Mouse (Mus musculus) MEL (cell line): ENCODE data around the gene Camta1. TPM values are rescaled to one million over a fixed set of nuclear protein-coding genes. Genes with fewer than 3 reads are reported as not detected.

ENCODE experiments used
- DNase-seq: peaks from one replicate; pipeline ENCODE4 v3.0.0; 2011; ENCODE audit warnings: low read depth, low spot score
- H3K27ac ChIP-seq: 2 replicates; pipeline ENCODE4 v1.5.1; 2012; ENCODE audit warnings: low read depth, mild to moderate bottlenecking, control low read depth, low read length, moderate library complexity; ENCODE audit not compliant: control insufficient read depth
- H3K27me3 ChIP-seq, 2 experiments: fragments of 150-350 bp in 1 of 2; sonication (generic) in 1 of 2; 2 replicates each; pipeline ENCODE4 v1.6.1; 2012; ENCODE audit warnings: low read length in 2 of 2, mild to moderate bottlenecking in 2 of 2, improper control_type of control experiment in 1 of 2, moderate library complexity in 1 of 2; ENCODE audit not compliant: insufficient read depth in 2 of 2, control insufficient read depth in 1 of 2
- H3K36me3 ChIP-seq, 2 experiments: 2 replicates each; pipeline ENCODE4 v1.6.1; 2012 to 2014; ENCODE audit warnings: low read length in 2 of 2, improper control_type of control experiment in 1 of 2, inconsistent platforms in 1 of 2, mild to moderate bottlenecking in 1 of 2; ENCODE audit not compliant: insufficient read depth in 2 of 2, control insufficient read depth in 1 of 2
- H3K4me1 ChIP-seq, 2 experiments: fragments of 150-350 bp in 1 of 2; sonication (generic) in 1 of 2; 2 replicates each; pipeline ENCODE4 v1.6.1; 2012; ENCODE audit warnings: low read length in 2 of 2, improper control_type of control experiment in 1 of 2, mild to moderate bottlenecking in 1 of 2; ENCODE audit not compliant: insufficient read depth in 2 of 2, control insufficient read depth in 1 of 2
- H3K4me3 ChIP-seq, 2 experiments: fragments of 150-350 bp in 1 of 2; sonication (generic) in 1 of 2; 2 replicates each; pipeline ENCODE4 v1.5.1; 2012; ENCODE audit warnings: low read depth in 2 of 2, low read length in 2 of 2, mild to moderate bottlenecking in 2 of 2, moderate library complexity in 2 of 2, control low read depth in 1 of 2, improper control_type of control experiment in 1 of 2; ENCODE audit not compliant: control insufficient read depth in 1 of 2, insufficient read depth in 1 of 2
- H3K79me2 ChIP-seq: 2 replicates; pipeline ENCODE4 v1.6.1; 2012; ENCODE audit warnings: mild to moderate bottlenecking, low read length, moderate library complexity; ENCODE audit not compliant: control insufficient read depth, poor library complexity, insufficient read depth
- H3K9ac ChIP-seq: 2 replicates; pipeline ENCODE4 v1.6.1; 2012; ENCODE audit warnings: low read depth, mild to moderate bottlenecking, control low read depth, low read length, moderate library complexity; ENCODE audit not compliant: control insufficient read depth, poor library complexity, severe bottlenecking
- H3K9me3 ChIP-seq: fragments of 150-350 bp; sonication (generic); replicated peaks from 2 replicates; pipeline ENCODE4 v1.6.1; 2012; ENCODE audit warnings: mild to moderate bottlenecking, low read length, improper control_type of control experiment, moderate library complexity; ENCODE audit not compliant: insufficient read depth
- CHD2 ChIP-seq: IDR thresholded peaks from 2 replicates; pipeline ENCODE4 v1.6.1; 2011; ENCODE audit warnings: low read length, improper control_type of control experiment
- E2F4 ChIP-seq: IDR thresholded peaks from 2 replicates; pipeline ENCODE4 v1.6.1; 2011; ENCODE audit warnings: low read depth, low read length, improper control_type of control experiment, borderline replicate concordance
- EP300 ChIP-seq, 2 experiments: IDR thresholded peaks; 2 replicates each; pipeline ENCODE4 v1.6.1; 2011; ENCODE audit warnings: improper control_type of control experiment in 2 of 2, low read length in 2 of 2, low read depth in 1 of 2, mild to moderate bottlenecking in 1 of 2
- ETS1 ChIP-seq: IDR thresholded peaks from 2 replicates; pipeline ENCODE4 v1.6.1; 2012; ENCODE audit warnings: low read depth, mild to moderate bottlenecking, inconsistent platforms, low read length, improper control_type of control experiment, moderate library complexity
- GATA1 ChIP-seq: IDR thresholded peaks from 2 replicates; pipeline ENCODE4 v1.6.1; 2011; ENCODE audit warnings: low read depth, low read length, improper control_type of control experiment
- JUND ChIP-seq: IDR thresholded peaks from 2 replicates; pipeline ENCODE4 v1.6.1; 2011; ENCODE audit warnings: low read depth, mild to moderate bottlenecking, improper control_type of control experiment, low read length
- MEF2A ChIP-seq: IDR thresholded peaks from 2 replicates; pipeline ENCODE4 v1.6.1; 2014; ENCODE audit warnings: low read depth, mild to moderate bottlenecking, inconsistent platforms, low read length, improper control_type of control experiment; ENCODE audit not compliant: poor library complexity, insufficient replicate concordance, severe bottlenecking; ENCODE audit errors: extremely low read depth
- MXI1 ChIP-seq: IDR thresholded peaks from 2 replicates; pipeline ENCODE4 v1.6.1; 2011; ENCODE audit warnings: mild to moderate bottlenecking, low read depth, low read length, improper control_type of control experiment
- POLR2A ChIP-seq, 2 experiments: IDR thresholded peaks; 2 replicates each; pipeline ENCODE4 v1.6.1; 2011 to 2012; ENCODE audit warnings: low read length in 2 of 2, mild to moderate bottlenecking in 2 of 2, control low read depth in 1 of 2, improper control_type of control experiment in 1 of 2, low read depth in 1 of 2, moderate library complexity in 1 of 2; ENCODE audit not compliant: control insufficient read depth in 1 of 2, insufficient read depth in 1 of 2, poor library complexity in 1 of 2
- POLR2AphosphoS2 ChIP-seq: IDR thresholded peaks from 2 replicates; pipeline ENCODE4 v1.6.1; 2011; ENCODE audit warnings: low read length, improper control_type of control experiment
- POLR2AphosphoS5 ChIP-seq: IDR thresholded peaks from 2 replicates; pipeline ENCODE4 v1.6.1; 2012; ENCODE audit warnings: low read depth, borderline replicate concordance, mild to moderate bottlenecking, inconsistent platforms, low read length, moderate library complexity, mixed read lengths
- RAD21 ChIP-seq: IDR thresholded peaks from 2 replicates; pipeline ENCODE4 v1.6.1; 2011; ENCODE audit warnings: mild to moderate bottlenecking, low read depth, low read length, improper control_type of control experiment
- SIN3A ChIP-seq: IDR thresholded peaks from 2 replicates; pipeline ENCODE4 v1.6.1; 2012; ENCODE audit warnings: low read length, improper control_type of control experiment, inconsistent platforms
- TAL1 ChIP-seq: IDR thresholded peaks from 2 replicates; pipeline ENCODE4 v1.6.1; 2012; ENCODE audit warnings: mild to moderate bottlenecking, inconsistent platforms, low read length, moderate library complexity, mixed read lengths
- TCF12 ChIP-seq: IDR thresholded peaks from 2 replicates; pipeline ENCODE4 v1.6.1; 2014; ENCODE audit warnings: low read depth, mild to moderate bottlenecking, inconsistent platforms, low read length, improper control_type of control experiment, moderate library complexity
- ZC3H11A ChIP-seq: IDR thresholded peaks from 2 replicates; pipeline ENCODE4 v1.6.1; 2012; ENCODE audit warnings: low read depth, mild to moderate bottlenecking, inconsistent platforms, low read length, improper control_type of control experiment
- ZKSCAN1 ChIP-seq: IDR thresholded peaks from 2 replicates; pipeline ENCODE4 v1.6.1; 2012; ENCODE audit warnings: low read depth, mild to moderate bottlenecking, inconsistent platforms, low read length, improper control_type of control experiment, moderate library complexity
- polyA plus RNA-seq, 2 experiments: library from polyadenylated mRNA; stranded (reverse) in 1 of 2; unstranded in 1 of 2; fragments of >175 nt in 1 of 2; fragments of >200 nt in 1 of 2; gene quantifications; 2 replicates each; pipeline versions ENCODE4 v1.2.1 to v1.2.4; 2012; ENCODE audit warnings: low replicate concordance in 2 of 2, low read depth in 1 of 2; ENCODE audit not compliant: insufficient read length in 2 of 2, insufficient read depth in 1 of 2, missing spikeins in 1 of 2
- total RNA-seq: library from RNA; depleted of rRNA; stranded (reverse); fragments of 300-350 nt; gene quantifications from 2 replicates; pipeline ENCODE4 v1.2.3, GENCODE M21; 2012

The Camta1 gene
- total and polyA plus RNA-seq, 3 experiments: 28.2 to 87.5 TPM; not detected in 1

GRCm38 (mm10) chr4:151103646-151104045 lies 758.0 kb downstream of the Camta1 start (continued):
- TF ChIP-seq CHD2: no peak

- no peak overlapping the region for H3K4me3 ChIP-seq
- TF ChIP-seq ETS1: no peak
- no peak for TF ChIP-seq ZKSCAN1
- no peak for TF ChIP-seq POLR2AphosphoS2
- no peak for TF ChIP-seq POLR2AphosphoS5
- TF ChIP-seq MXI1: no peak
- TF ChIP-seq JUND: no peak
- TF ChIP-seq RAD21: no peak
- TF ChIP-seq MEF2A: no peak
- no peak for TF ChIP-seq GATA1
- TF ChIP-seq E2F4: no peak
- no peak for TF ChIP-seq ZC3H11A
- TF ChIP-seq EP300 (IDR thresholded peaks at IDR 0.05; ENCODE audit: low read depth in 1 of 2, low read length in 2 of 2): no peak
- no peak for TF ChIP-seq SIN3A
- TF ChIP-seq TAL1: no peak
- no peak for TF ChIP-seq POLR2A (IDR thresholded peaks at IDR 0.05; ENCODE audit: control insufficient read depth in 1 of 2, insufficient read depth in 1 of 2, low read depth in 1 of 2, low read length in 2 of 2, poor library complexity in 1 of 2)
- TF ChIP-seq TCF12: no peak
- TF ChIP-seq, all 39 proteins: peak for 0
- Histone ChIP-seq H3K9me3 (no peaks in the 10 kb centered on the region), H3K79me2 (no peaks in the 10 kb centered on the region; the same call in 1 of the 2 replicates), H3K4me1 (no peaks in the 10 kb centered on the region), H3K9ac (no peak overlapping the region), H3K36me3 (no peaks in the 10 kb centered on the region), H3K27ac (no peak overlapping the region), H3K27me3 (no peaks in the 10 kb centered on the region)
- DNase-seq: no peak
These were observed 764.6 kb downstream of the Camta1 start for GRCm38 (mm10) chr4:151097104-151097438.

GRCm38 (mm10) chr4:151096334-151097103 lies 765.2 kb downstream of the Camta1 start:
- H3K79me2 ChIP-seq: no peaks in the 10 kb centered on the region; the same call in 1 of the 2 replicates
- no peak overlapping the region for H3K4me3 ChIP-seq
- H3K4me1 ChIP-seq: no peaks in the 10 kb centered on the region
- no peak overlapping the region for H3K9ac ChIP-seq
- no peaks in the 10 kb centered on the region for H3K9me3 ChIP-seq
- no peaks in the 10 kb centered on the region for H3K36me3 ChIP-seq
- H3K27ac ChIP-seq: no peak overlapping the region
- TF ChIP-seq ZKSCAN1 (no peak), RAD21 (no peak), POLR2AphosphoS2 (no peak), EP300 (IDR thresholded peaks at IDR 0.05; ENCODE audit: low read depth in 1 of 2, low read length in 2 of 2) (no peak)
- TF ChIP-seq, all 39 proteins: peak for 0
- H3K27me3 ChIP-seq: no peaks in the 10 kb centered on the region
- no peak for DNase-seq
